Mouse (Mus musculus): ENCODE results near the gene Eml2. TPM values are rescaled to one million over a fixed set of nuclear protein-coding genes. Genes with fewer than 3 reads are reported as not detected.

The Eml2 gene
- polyA plus RNA-seq, 1 experiment from 2014 or later, result 23.5 TPM

GRCm38 (mm10) chr7:19227883-19228792, 51.9 kb downstream of the Eml2 start, which contains the start of gene Opa3:
Gene Opa3 (plus strand): TSS chr7:19228334.
- peak within 1 kb of the TSS; percentile 84 for H3K4me3 ChIP-seq (ENCODE audit: low read length)
- peaks cover 6% of the 10 kb centered on the region; the same call in 1 of the 2 replicates for H3K36me3 ChIP-seq (ENCODE audit: control insufficient read depth, insufficient read depth)
- H3K9me3 ChIP-seq (replicated peaks; ENCODE audit: control insufficient read depth, low read length), result no peaks in the 10 kb centered on the region
- ATAC-seq (replicated peaks; ENCODE audit: extremely low read depth, insufficient read depth, low FRiP score), result peak; percentile 93
- H3K27me3 ChIP-seq (ENCODE audit: control insufficient read depth, insufficient read depth, low read length), result no peaks in the 10 kb centered on the region
- H3K9ac ChIP-seq (ENCODE audit: low read length), result peak within 1 kb of the TSS; percentile 90
- under 1% methylated on average over 91 of the region's 91 CpGs for WGBS
- H3K4me2 ChIP-seq (ENCODE audit: low read depth, low read length), result peak within 1 kb of the TSS; percentile 93
- H3K27ac ChIP-seq (ENCODE audit: low read length), result peak within 1 kb of the TSS; percentile 100
- peaks cover 19% of the 10 kb centered on the region for H3K4me1 ChIP-seq (ENCODE audit: control insufficient read depth, insufficient read depth, low read length)

- Histone ChIP-seq H3K4me2 (ENCODE audit: low read depth, low read length) (peak overlapping the region; percentile 93), H3K27me3 (ENCODE audit: control insufficient read depth, insufficient read depth, low read length) (no peaks in the 10 kb centered on the region), H3K4me1 (ENCODE audit: control insufficient read depth, insufficient read depth, low read length) (peaks cover 19% of the 10 kb centered on the region), H3K9ac (ENCODE audit: low read length) (peak overlapping the region; percentile 89), H3K36me3 (ENCODE audit: control insufficient read depth, insufficient read depth) (peaks cover 6% of the 10 kb centered on the region; the same call in 1 of the 2 replicates), H3K27ac (ENCODE audit: low read length) (peak overlapping the region; percentile 89), H3K4me3 (ENCODE audit: low read length) (peak overlapping the region; percentile 84), H3K9me3 (replicated peaks; ENCODE audit: control insufficient read depth, low read length) (no peaks in the 10 kb centered on the region)
- no peak for ATAC-seq (replicated peaks; ENCODE audit: extremely low read depth, insufficient read depth, low FRiP score)
- WGBS, result under 1% methylated on average over 14 of the region's 14 CpGs
Observed at GRCm38 (mm10) chr7:19228793-19229148, 52.5 kb downstream of the Eml2 start.

GRCm38 (mm10) chr7:19229404-19229803, 53.2 kb downstream of the Eml2 start:
- Histone ChIP-seq H3K4me1 (ENCODE audit: control insufficient read depth, insufficient read depth, low read length) (peaks cover 19% of the 10 kb centered on the region), H3K4me3 (ENCODE audit: low read length) (peak overlapping the region; percentile 84), H3K27ac (ENCODE audit: low read length) (peak overlapping the region; percentile 89), H3K36me3 (ENCODE audit: control insufficient read depth, insufficient read depth) (peaks cover 6% of the 10 kb centered on the region; the same call in 1 of the 2 replicates), H3K9me3 (replicated peaks; ENCODE audit: control insufficient read depth, low read length) (no peaks in the 10 kb centered on the region), H3K9ac (ENCODE audit: low read length) (peak overlapping the region; percentile 89), H3K4me2 (ENCODE audit: low read depth, low read length) (peak overlapping the region; percentile 93), H3K27me3 (ENCODE audit: control insufficient read depth, insufficient read depth, low read length) (no peaks in the 10 kb centered on the region)
- 28% methylated on average over 5 of the region's 5 CpGs for WGBS
- ATAC-seq (replicated peaks; ENCODE audit: extremely low read depth, insufficient read depth, low FRiP score), result no peak

- no peak overlapping the region for H3K4me2 ChIP-seq (ENCODE audit: low read depth, low read length)
- H3K9ac ChIP-seq (ENCODE audit: low read length), result no peak overlapping the region
- H3K27me3 ChIP-seq (ENCODE audit: control insufficient read depth, insufficient read depth, low read length), result no peaks in the 10 kb centered on the region
- H3K27ac ChIP-seq (ENCODE audit: low read length), result no peak overlapping the region
- H3K9me3 ChIP-seq (replicated peaks; ENCODE audit: control insufficient read depth, low read length), result no peaks in the 10 kb centered on the region
- peaks cover 22% of the 10 kb centered on the region for H3K4me1 ChIP-seq (ENCODE audit: control insufficient read depth, insufficient read depth, low read length)
- whole genome bisulfite sequencing, result 79% methylated on average over 2 of the region's 2 CpGs
- H3K4me3 ChIP-seq (ENCODE audit: low read length), result no peak overlapping the region
- no peak for ATAC-seq (replicated peaks; ENCODE audit: extremely low read depth, insufficient read depth, low FRiP score)
- H3K36me3 ChIP-seq (ENCODE audit: control insufficient read depth, insufficient read depth), result peaks cover 6% of the 10 kb centered on the region; the same call in 1 of the 2 replicates
Observed at GRCm38 (mm10) chr7:19230041-19230580, 53.9 kb downstream of the Eml2 start.

GRCm38 (mm10) chr7:19230899-19231298, 54.7 kb downstream of the Eml2 start:
- Histone ChIP-seq H3K9me3 (replicated peaks; ENCODE audit: control insufficient read depth, low read length) (no peaks in the 10 kb centered on the region), H3K27ac (ENCODE audit: low read length) (no peak overlapping the region), H3K9ac (ENCODE audit: low read length) (no peak overlapping the region), H3K4me2 (ENCODE audit: low read depth, low read length) (no peak overlapping the region), H3K36me3 (ENCODE audit: control insufficient read depth, insufficient read depth) (0 out of 2 replicates have a peak, but pooled peaks cover under 1% of the 10 kb centered on the region), H3K4me3 (ENCODE audit: low read length) (no peak overlapping the region), H3K4me1 (ENCODE audit: control insufficient read depth, insufficient read depth, low read length) (peaks cover 30% of the 10 kb centered on the region), H3K27me3 (ENCODE audit: control insufficient read depth, insufficient read depth, low read length) (no peaks in the 10 kb centered on the region)
- no peak for ATAC-seq (replicated peaks; ENCODE audit: extremely low read depth, insufficient read depth, low FRiP score)
- WGBS, result 89% methylated on average over 5 of the region's 5 CpGs

GRCm38 (mm10) chr7:19231849-19232248, 55.6 kb downstream of the Eml2 start:
- Histone ChIP-seq H3K9ac (ENCODE audit: low read length) (no peak overlapping the region), H3K4me2 (ENCODE audit: low read depth, low read length) (no peak overlapping the region), H3K9me3 (replicated peaks; ENCODE audit: control insufficient read depth, low read length) (no peaks in the 10 kb centered on the region), H3K4me3 (ENCODE audit: low read length) (no peak overlapping the region), H3K36me3 (ENCODE audit: control insufficient read depth, insufficient read depth) (no peaks in the 10 kb centered on the region), H3K27ac (ENCODE audit: low read length) (no peak overlapping the region), H3K27me3 (ENCODE audit: control insufficient read depth, insufficient read depth, low read length) (no peaks in the 10 kb centered on the region), H3K4me1 (ENCODE audit: control insufficient read depth, insufficient read depth, low read length) (peaks cover 37% of the 10 kb centered on the region)
- no peak for ATAC-seq (replicated peaks; ENCODE audit: extremely low read depth, insufficient read depth, low FRiP score)
- 88% methylated on average over 3 of the region's 3 CpGs for WGBS

GRCm38 (mm10) chr7:19234652-19235051, 58.4 kb downstream of the Eml2 start:
- H3K27me3 ChIP-seq (ENCODE audit: control insufficient read depth, insufficient read depth, low read length), result no peaks in the 10 kb centered on the region
- no peaks in the 10 kb centered on the region for H3K36me3 ChIP-seq (ENCODE audit: control insufficient read depth, insufficient read depth)
- H3K27ac ChIP-seq (ENCODE audit: low read length), result peak overlapping the region; percentile 84; the same call in 1 of the 2 replicates
- 78% methylated on average over 5 of the region's 5 CpGs for WGBS
- no peaks in the 10 kb centered on the region for H3K9me3 ChIP-seq (replicated peaks; ENCODE audit: control insufficient read depth, low read length)
- H3K9ac ChIP-seq (ENCODE audit: low read length), result no peak overlapping the region
- ATAC-seq (replicated peaks; ENCODE audit: extremely low read depth, insufficient read depth, low FRiP score), result no peak
- peaks cover 49% of the 10 kb centered on the region for H3K4me1 ChIP-seq (ENCODE audit: control insufficient read depth, insufficient read depth, low read length)
- H3K4me3 ChIP-seq (ENCODE audit: low read length), result no peak overlapping the region
- no peak overlapping the region for H3K4me2 ChIP-seq (ENCODE audit: low read depth, low read length)

GRCm38 (mm10) chr7:19235092-19235671, 59.0 kb downstream of the Eml2 start:
- H3K27ac ChIP-seq (ENCODE audit: low read length), result peak overlapping the region; percentile 84
- H3K9ac ChIP-seq (ENCODE audit: low read length), result 0 out of 2 replicates have a peak overlapping the region, but pooled peaks have one; percentile 26
- H3K27me3 ChIP-seq (ENCODE audit: control insufficient read depth, insufficient read depth, low read length), result no peaks in the 10 kb centered on the region
- no peaks in the 10 kb centered on the region for H3K36me3 ChIP-seq (ENCODE audit: control insufficient read depth, insufficient read depth)
- no peak overlapping the region for H3K4me2 ChIP-seq (ENCODE audit: low read depth, low read length)
- no peak overlapping the region for H3K4me3 ChIP-seq (ENCODE audit: low read length)
- WGBS, result 61% methylated on average over 2 of the region's 2 CpGs
- ATAC-seq (replicated peaks; ENCODE audit: extremely low read depth, insufficient read depth, low FRiP score), result no peak
- H3K4me1 ChIP-seq (ENCODE audit: control insufficient read depth, insufficient read depth, low read length), result peaks cover 51% of the 10 kb centered on the region
- H3K9me3 ChIP-seq (replicated peaks; ENCODE audit: control insufficient read depth, low read length), result no peaks in the 10 kb centered on the region

All from heart, embryonic 16.5 days (tissue).